Mouse (Mus musculus): ENCODE measurements around the gene Mon1a. TPM values are rescaled to one million over a fixed set of nuclear protein-coding genes. Genes with fewer than 3 reads are reported as not detected.

Gene Mon1a
- 22.8 and 23.6 TPM in 2 replicates for polyA plus RNA-seq (2021; fragmentation: Nextera tagmentation)
- long read RNA-seq, experiment 1, transcript Mon1a-201 (6 exons, 2,042 nt) = major isoform, 112 of 144 reads
- long read RNA-seq, experiment 1, partial matches to known transcripts = 7 of 144 reads
- long read RNA-seq, experiment 1, other reads (novel, unspliced or antisense) = 21 of 144 reads
- long read RNA-seq, experiment 2, transcript Mon1a-201 (6 exons, 2,042 nt) = major isoform, 17 of 27 reads
- long read RNA-seq, experiment 2, partial matches to known transcripts = 7 of 27 reads
- long read RNA-seq, experiment 2, other reads (novel, unspliced or antisense) = 2 of 27 reads

GRCm38 (mm10) chr9:107887804-107888266 is at the start of gene Mon1a:
Gene Mon1a, plus strand, starts transcription at chr9:107888151.

GRCm38 (mm10) chr9:107873137-107873536 is 14.8 kb upstream of the Mon1a start, which contains the start of gene Rbm6:
Gene Rbm6, minus strand, starts transcription at chr9:107873237.

GRCm38 (mm10) chr9:107906252-107906966 is 18.5 kb downstream of the Mon1a start, which contains the start of gene Mst1r:
Gene Mst1r, plus strand, starts transcription at chr9:107906873.

DNA sequence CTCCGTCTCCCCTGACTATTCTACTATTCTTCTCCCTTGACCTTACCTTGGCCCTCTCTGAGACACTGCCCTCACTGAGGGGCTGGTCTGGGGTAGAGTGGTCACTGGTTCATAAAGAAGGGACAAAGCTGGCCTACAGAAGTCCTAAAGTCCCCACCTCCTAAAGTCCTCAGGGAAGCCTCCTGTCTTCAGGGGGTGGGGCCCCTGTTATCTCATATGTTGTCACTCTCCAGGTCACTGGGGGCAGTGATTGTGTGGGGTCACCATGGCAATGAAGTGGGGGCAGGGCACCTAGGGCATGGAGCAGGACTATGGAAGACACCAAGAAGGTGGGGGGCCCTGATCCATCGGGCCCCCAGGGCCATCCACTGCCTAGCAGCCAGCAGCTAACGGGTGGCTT is 40.2 kb downstream of the Mon1a start, which contains the start of gene Actl11:
TSS of gene Actl11 (plus strand) at position 301 of the 400 bp plus-strand sequence.

DNA sequence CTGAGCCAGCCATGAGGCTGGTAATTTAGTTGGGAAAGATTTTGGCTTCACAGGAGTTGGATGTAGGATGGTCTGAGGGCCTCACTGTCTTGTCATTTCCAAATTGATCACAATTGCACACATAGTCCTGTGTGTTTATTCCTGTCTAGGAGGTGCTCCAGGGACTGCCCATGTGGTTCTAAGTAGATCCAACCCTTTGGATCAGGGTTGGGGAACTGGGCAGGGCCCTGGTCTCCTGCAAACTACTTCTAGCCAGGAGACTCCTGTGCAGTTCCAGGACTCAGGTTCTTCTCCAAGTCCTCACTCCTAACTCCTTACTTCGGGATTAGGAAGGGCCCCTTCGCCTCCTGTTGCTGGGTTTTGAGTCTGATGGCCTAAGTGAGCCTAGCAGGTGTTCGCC is 47.4 kb downstream of the Mon1a start, which contains the start of gene Camkv:
TSS of gene Camkv (plus strand) at position 301 of the 400 bp plus-strand sequence.

DNA sequence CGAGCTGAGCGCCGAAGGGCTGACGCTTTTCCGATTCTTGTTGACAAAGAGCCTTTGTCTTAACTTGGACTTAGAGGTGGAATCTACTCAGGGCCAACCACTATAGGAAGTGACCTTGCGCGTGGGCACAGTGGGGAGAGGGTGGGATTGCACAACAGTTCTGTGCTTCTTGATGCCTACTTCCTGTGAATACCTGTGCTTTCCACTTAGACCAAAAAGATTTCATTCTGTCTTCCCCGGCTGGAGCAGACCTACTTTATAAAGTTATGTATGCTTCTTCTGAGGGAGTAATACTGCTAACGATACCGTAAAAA is 61.9 kb downstream of the Mon1a start, which contains the start of gene Traip:
TSS of gene Traip (plus strand) at position 215 of the 314 bp plus-strand sequence.

Other genes starting within 250 kb of the Mon1a start
- 41.4 and 55.2 TPM in 2 replicates for gene Slc38a3, start 218.6 kb upstream of the Mon1a start, polyA plus RNA-seq (2021; fragmentation: Nextera tagmentation)
- gene Gnat1, start 208.4 kb upstream of the Mon1a start, polyA plus RNA-seq (2021; fragmentation: Nextera tagmentation) = 10.7 and 19.3 TPM in 2 replicates
- gene Sema3f, start 177.7 kb upstream of the Mon1a start, polyA plus RNA-seq (2021; fragmentation: Nextera tagmentation) = 1.1 and 5.3 TPM in 2 replicates
- 33.3 and 36.9 TPM in 2 replicates for gene Rbm5, start 117.2 kb upstream of the Mon1a start, polyA plus RNA-seq (2021; fragmentation: Nextera tagmentation)
- 16.6 and 21.4 TPM in 2 replicates for gene Rbm6, start 14.9 kb upstream of the Mon1a start, polyA plus RNA-seq (2021; fragmentation: Nextera tagmentation)
- 0.36 and 0.51 TPM in 2 replicates for gene Mst1r, start 18.7 kb downstream of the Mon1a start, polyA plus RNA-seq (2021; fragmentation: Nextera tagmentation)
- gene Actl11, start 40.3 kb downstream of the Mon1a start, polyA plus RNA-seq (2021; fragmentation: Nextera tagmentation) = not detected in 2 replicates
- 185 and 236 TPM in 2 replicates for gene Camkv, start 47.5 kb downstream of the Mon1a start, polyA plus RNA-seq (2021; fragmentation: Nextera tagmentation)
- 2.8 and 3.7 TPM in 2 replicates for gene Traip, start 62.0 kb downstream of the Mon1a start, polyA plus RNA-seq (2021; fragmentation: Nextera tagmentation)
- gene Uba7, start 87.4 kb downstream of the Mon1a start, polyA plus RNA-seq (2021; fragmentation: Nextera tagmentation) = 2.5 and 2.9 TPM in 2 replicates
- gene Gm20661, start 94.9 kb downstream of the Mon1a start, polyA plus RNA-seq (2021; fragmentation: Nextera tagmentation) = not detected in 2 replicates
- gene Inka1, start 97.7 kb downstream of the Mon1a start, polyA plus RNA-seq (2021; fragmentation: Nextera tagmentation) = 3.0 and 3.6 TPM in 2 replicates
- 1.6 and 2.5 TPM in 2 replicates for gene Cdhr4, start 104.3 kb downstream of the Mon1a start, polyA plus RNA-seq (2021; fragmentation: Nextera tagmentation)
- 0.90 TPM in 1 of 2 replicates, not detected in the other for gene Gm20662, start 108.2 kb downstream of the Mon1a start, polyA plus RNA-seq (2021; fragmentation: Nextera tagmentation)
- gene Ip6k1, start 114.3 kb downstream of the Mon1a start, polyA plus RNA-seq (2021; fragmentation: Nextera tagmentation) = 25.2 and 60.2 TPM in 2 replicates
- 18.1 and 40.5 TPM in 2 replicates for gene Gmppb, start 161.1 kb downstream of the Mon1a start, polyA plus RNA-seq (2021; fragmentation: Nextera tagmentation)
- gene Amigo3, start 165.0 kb downstream of the Mon1a start, polyA plus RNA-seq (2021; fragmentation: Nextera tagmentation) = 0.34 and 0.49 TPM in 2 replicates
- not detected in 2 replicates for gene Mst1, start 192.3 kb downstream of the Mon1a start, polyA plus RNA-seq (2021; fragmentation: Nextera tagmentation)
- 20.6 and 25.3 TPM in 2 replicates for gene Rnf123, start 195.2 kb downstream of the Mon1a start, polyA plus RNA-seq (2021; fragmentation: Nextera tagmentation)
- 8.8 and 9.9 TPM in 2 replicates for gene Apeh, start 206.5 kb downstream of the Mon1a start, polyA plus RNA-seq (2021; fragmentation: Nextera tagmentation)

Measured in left cerebral cortex, adult 6 months (tissue).